Mouse (Mus musculus) liver, embryonic 11.5 days (tissue): Measurements from ENCODE around the gene Lpar6. TPM values are rescaled to one million over a fixed set of nuclear protein-coding genes. Genes with fewer than 3 reads are reported as not detected.

ENCODE experiments used
- ATAC-seq: fragments of 200-750 bp; cut with Nextera tagmentation; replicated peaks from 2 replicates; pipeline ENCODE4 v1.8.0; 2017; ENCODE audit warnings: moderate number of reproducible peaks, mild to moderate bottlenecking, moderate TSS enrichment, moderate library complexity; ENCODE audit not compliant: low FRiP score
- DNase-seq: peaks from one replicate; pipeline ENCODE4 v3.0.0-alpha.2; 2017; ENCODE audit warnings: low spot score
- H3K27ac ChIP-seq: fragments of 300-500 bp; sonication (generic); 2 replicates; pipeline ENCODE4 v1.5.1; 2014; ENCODE audit warnings: mild to moderate bottlenecking, low read depth, low read length, control low read depth
- H3K27me3 ChIP-seq: fragments of 300-500 bp; sonication (generic); replicated peaks from 2 replicates; pipeline ENCODE4 v1.6.1; 2014; ENCODE audit warnings: low read length, mixed read lengths; ENCODE audit not compliant: control insufficient read depth, insufficient read depth
- H3K36me3 ChIP-seq: fragments of 300-500 bp; sonication (generic); 2 replicates; pipeline ENCODE4 v1.6.1; 2014; ENCODE audit warnings: mild to moderate bottlenecking, low read length, moderate library complexity, mixed read lengths; ENCODE audit not compliant: control insufficient read depth, insufficient read depth
- H3K4me1 ChIP-seq: fragments of 300-500 bp; sonication (generic); replicated peaks from 2 replicates; pipeline ENCODE4 v1.6.1; 2014; ENCODE audit warnings: low read length, mixed read lengths; ENCODE audit not compliant: control insufficient read depth, insufficient read depth
- H3K4me2 ChIP-seq: fragments of 300-500 bp; sonication (generic); 2 replicates; pipeline ENCODE4 v1.6.1; 2014; ENCODE audit warnings: mild to moderate bottlenecking, control low read depth, moderate library complexity
- H3K4me3 ChIP-seq: fragments of 300-500 bp; sonication (generic); 2 replicates; pipeline ENCODE4 v1.5.1; 2014; ENCODE audit warnings: low read depth, low read length, control low read depth
- H3K9ac ChIP-seq: fragments of 300-500 bp; sonication (generic); 2 replicates; pipeline ENCODE4 v1.6.1; 2014; ENCODE audit warnings: low read depth, low read length, control low read depth
- H3K9me3 ChIP-seq: fragments of 300-500 bp; sonication (generic); 2 replicates; pipeline ENCODE4 v1.6.1; 2016; ENCODE audit warnings: low read length, inconsistent platforms, mixed read lengths; ENCODE audit not compliant: control insufficient read depth
- WGBS: fragments of 180-500 bp; shearing (Covaris S2); extraction: QIAGEN DNeasy Blood & Tissue Kit; methylation state at CpG from one replicate; pipeline ENCODE4 v1.1.7; 2014; 5-methylcytosine and 5-hydroxymethylcytosine counted together
- polyA plus RNA-seq: library from polyadenylated mRNA; unstranded; fragments of >200 nt; fragmentation: Nextera tagmentation; extraction: Ambion mirVana; gene quantifications from 2 replicates; pipeline ENCODE4 v1.2.1, GENCODE M21; 2014

Gene Lpar6
- polyA plus RNA-seq, 1 experiment from 2014 or later, result 9.3 TPM

GRCm38 (mm10) chr14:73226346-73226745 is 11.3 kb upstream of the Lpar6 start:
- no peak for ATAC-seq
- Histone ChIP-seq H3K27me3 (no peaks in the 10 kb centered on the region), H3K4me2 (no peak overlapping the region), H3K36me3 (no peaks in the 10 kb centered on the region), H3K9me3 (no peaks in the 10 kb centered on the region), H3K4me3 (no peak overlapping the region), H3K4me1 (no peaks in the 10 kb centered on the region; the same call in 1 of the 2 replicates), H3K27ac (no peak overlapping the region), H3K9ac (no peak overlapping the region)
- WGBS, result 67% methylated on average over 3 of the region's 3 CpGs
- DNase-seq, result no peak

DNA sequence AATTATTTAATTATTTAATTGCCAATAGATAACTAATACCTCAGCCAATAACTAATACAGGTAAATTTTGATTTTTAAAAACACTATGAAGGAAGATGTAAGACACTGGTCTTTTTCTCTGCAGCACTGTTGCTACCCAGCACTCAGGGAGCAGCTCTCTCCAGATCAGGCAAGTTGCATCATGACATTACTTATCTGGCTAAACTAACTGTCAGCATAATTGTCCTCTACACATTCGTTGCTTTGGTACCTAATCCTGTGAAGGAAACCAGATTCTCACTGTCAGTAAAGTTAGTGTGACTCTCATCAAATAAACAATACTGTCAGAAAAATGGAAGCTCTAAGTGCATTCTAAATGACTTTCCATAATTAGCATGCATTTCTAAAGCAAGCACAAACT is 10.8 kb upstream of the Lpar6 start:
- Histone ChIP-seq H3K27ac (no peak overlapping the region), H3K4me3 (no peak overlapping the region), H3K9ac (no peak overlapping the region), H3K36me3 (no peaks in the 10 kb centered on the region), H3K4me2 (no peak overlapping the region), H3K27me3 (no peaks in the 10 kb centered on the region), H3K4me1 (no peaks in the 10 kb centered on the region; the same call in 1 of the 2 replicates), H3K9me3 (no peaks in the 10 kb centered on the region)
- 12% methylated on average over 1 of the region's 1 CpGs for WGBS
- DNase-seq, result no peak
- no peak for ATAC-seq

GRCm38 (mm10) chr14:73231286-73231982 is 6.3 kb upstream of the Lpar6 start:
- Histone ChIP-seq H3K9ac (no peak overlapping the region), H3K36me3 (no peaks in the 10 kb centered on the region), H3K4me3 (no peak overlapping the region), H3K27me3 (no peaks in the 10 kb centered on the region), H3K27ac (no peak overlapping the region), H3K9me3 (no peaks in the 10 kb centered on the region), H3K4me2 (no peak overlapping the region), H3K4me1 (peaks cover 13% of the 10 kb centered on the region)
- ATAC-seq, result no peak
- WGBS, result 59% methylated on average over 5 of the region's 5 CpGs
- DNase-seq, result no peak

DNA sequence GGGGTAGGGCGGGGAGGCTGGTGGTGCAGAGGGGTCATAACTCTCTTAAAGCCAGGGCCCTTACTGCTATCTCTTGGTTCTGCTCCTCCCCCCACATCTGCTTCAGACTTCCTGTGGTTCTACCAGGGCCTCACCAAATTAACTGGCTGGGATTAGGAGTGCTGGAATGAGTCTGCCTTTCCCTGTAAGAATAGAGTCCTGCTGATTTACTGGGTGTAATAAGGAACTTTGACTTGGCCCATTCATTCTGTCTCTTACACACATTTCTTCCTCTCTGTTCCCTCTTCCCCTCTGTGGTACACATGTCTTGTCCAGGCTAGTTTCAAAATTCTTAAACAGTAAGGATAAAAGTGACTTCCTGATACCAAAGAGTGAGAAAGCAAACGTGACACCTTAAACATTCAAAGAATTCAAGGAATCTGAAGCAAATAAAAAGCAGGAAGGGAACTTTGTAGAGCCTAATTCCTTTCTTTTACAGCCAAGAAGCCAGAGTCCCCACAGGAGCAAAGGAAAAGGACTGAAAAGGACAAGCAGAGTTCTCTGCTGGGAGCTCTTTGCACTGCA is 3.1 kb upstream of the Lpar6 start:
- Histone ChIP-seq H3K36me3 (no peaks in the 10 kb centered on the region), H3K9me3 (no peaks in the 10 kb centered on the region), H3K27me3 (no peaks in the 10 kb centered on the region), H3K27ac (peak overlapping the region; percentile 28; the same call in 1 of the 2 replicates), H3K4me2 (peak overlapping the region; percentile 16), H3K4me1 (peaks cover 13% of the 10 kb centered on the region), H3K4me3 (no peak overlapping the region), H3K9ac (no peak overlapping the region)
- ATAC-seq (peak; percentile 33; the same call in 1 of the 2 replicates), DNase-seq (no peak)
- 7% methylated on average over 2 of the region's 2 CpGs for WGBS

DNA sequence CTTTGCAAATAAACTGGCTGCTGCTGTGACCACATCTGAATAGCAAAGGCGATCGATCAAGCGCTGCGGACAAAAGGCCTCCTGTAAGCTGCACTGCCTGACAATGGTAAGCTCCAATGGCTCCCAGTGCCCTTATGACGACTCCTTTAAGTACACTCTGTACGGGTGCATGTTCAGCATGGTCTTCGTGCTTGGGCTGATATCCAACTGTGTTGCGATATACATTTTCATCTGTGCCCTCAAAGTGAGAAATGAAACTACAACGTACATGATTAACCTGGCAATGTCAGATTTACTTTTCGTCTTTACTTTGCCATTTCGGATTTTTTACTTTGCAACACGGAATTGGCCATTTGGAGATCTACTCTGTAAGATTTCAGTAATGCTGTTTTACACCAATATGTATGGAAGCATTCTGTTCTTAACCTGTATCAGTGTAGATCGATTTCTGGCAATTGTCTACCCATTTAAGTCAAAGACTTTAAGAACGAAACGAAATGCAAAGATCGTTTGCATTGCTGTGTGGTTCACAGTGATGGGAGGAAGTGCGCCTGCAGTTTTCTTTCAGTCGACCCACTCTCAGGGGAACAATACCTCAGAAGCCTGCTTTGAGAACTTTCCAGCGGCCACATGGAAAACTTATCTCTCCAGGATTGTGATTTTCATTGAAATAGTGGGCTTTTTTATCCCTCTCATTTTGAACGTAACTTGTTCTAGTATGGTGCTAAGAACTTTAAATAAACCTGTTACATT is 979 bp downstream of the Lpar6 start:
- Histone ChIP-seq H3K4me2 (peak overlapping the region; percentile 68), H3K4me1 (peaks cover 13% of the 10 kb centered on the region), H3K27me3 (no peaks in the 10 kb centered on the region), H3K9ac (peak overlapping the region; percentile 72), H3K27ac (peak overlapping the region; percentile 85), H3K4me3 (peak overlapping the region; percentile 57), H3K36me3 (no peaks in the 10 kb centered on the region), H3K9me3 (no peaks in the 10 kb centered on the region)
- under 1% methylated on average over 20 of the region's 20 CpGs for WGBS
- ATAC-seq (peak; percentile 77), DNase-seq (peak; percentile 56)

DNA sequence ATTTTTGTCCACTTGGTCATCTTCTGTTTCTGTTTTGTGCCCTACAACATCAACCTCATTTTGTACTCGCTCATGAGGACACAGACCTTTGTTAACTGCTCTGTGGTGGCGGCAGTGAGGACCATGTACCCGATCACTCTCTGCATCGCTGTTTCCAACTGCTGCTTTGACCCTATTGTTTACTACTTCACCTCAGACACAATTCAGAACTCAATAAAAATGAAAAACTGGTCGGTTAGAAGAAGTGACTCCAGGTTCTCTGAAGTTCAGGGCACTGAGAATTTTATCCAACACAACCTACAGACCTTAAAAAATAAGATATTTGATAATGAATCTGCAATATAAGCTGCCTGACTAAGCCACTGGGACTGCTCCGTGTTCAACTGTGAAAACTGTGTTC is 1.6 kb downstream of the Lpar6 start:
- 1% methylated on average over 6 of the region's 6 CpGs for WGBS
- peak overlapping the region; percentile 72 for H3K9ac ChIP-seq
- ATAC-seq, result no peak; the same call in 1 of the 2 replicates
- H3K4me3 ChIP-seq, result peak overlapping the region; percentile 57
- H3K4me1 ChIP-seq, result peaks cover 11% of the 10 kb centered on the region
- peak overlapping the region; percentile 85 for H3K27ac ChIP-seq
- H3K36me3 ChIP-seq, result no peaks in the 10 kb centered on the region
- no peaks in the 10 kb centered on the region for H3K9me3 ChIP-seq
- H3K4me2 ChIP-seq, result peak overlapping the region; percentile 68
- H3K27me3 ChIP-seq, result no peaks in the 10 kb centered on the region
- peak; percentile 37 for DNase-seq

- no peak overlapping the region for H3K4me3 ChIP-seq
- H3K4me1 ChIP-seq, result peaks cover 5% of the 10 kb centered on the region
- ATAC-seq (no peak), DNase-seq (no peak)
- H3K9me3 ChIP-seq, result no peaks in the 10 kb centered on the region
- 49% methylated on average over 3 of the region's 3 CpGs for WGBS
- no peak overlapping the region for H3K27ac ChIP-seq
- no peak overlapping the region for H3K9ac ChIP-seq
- H3K36me3 ChIP-seq, result no peaks in the 10 kb centered on the region
- no peak overlapping the region for H3K4me2 ChIP-seq
- no peaks in the 10 kb centered on the region for H3K27me3 ChIP-seq
These were observed 2.2 kb downstream of the Lpar6 start for GRCm38 (mm10) chr14:73239857-73240256.

DNA sequence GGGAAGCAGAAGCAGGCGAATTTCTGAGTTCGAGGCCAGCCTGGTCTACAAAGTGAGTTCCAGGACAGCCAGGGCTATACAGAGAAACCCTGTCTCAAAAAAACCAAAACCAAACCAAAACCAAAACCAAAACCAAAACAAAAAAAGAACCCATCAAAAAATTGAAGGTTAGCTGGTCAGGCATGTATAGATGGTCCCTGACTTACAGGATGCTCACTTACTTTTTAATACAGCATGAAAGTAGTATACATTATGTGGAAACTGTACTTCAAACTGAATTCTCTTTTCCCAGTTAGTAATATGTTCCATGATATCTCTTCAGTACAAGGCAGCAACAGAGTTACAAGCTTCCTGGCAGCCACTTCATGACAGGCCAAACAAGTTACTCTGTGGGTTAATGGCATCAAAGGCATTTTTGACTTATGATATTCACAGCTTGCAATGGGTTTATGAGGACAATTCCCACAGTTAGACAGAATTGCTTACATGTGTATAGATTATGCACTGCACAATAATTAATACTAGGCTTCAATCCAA is 6.4 kb downstream of the Lpar6 start:
- no peak overlapping the region for H3K9ac ChIP-seq
- ATAC-seq (no peak), DNase-seq (no peak)
- 91% methylated on average over 2 of the region's 2 CpGs for WGBS
- H3K4me2 ChIP-seq, result no peak overlapping the region
- no peaks in the 10 kb centered on the region for H3K4me1 ChIP-seq
- no peaks in the 10 kb centered on the region for H3K36me3 ChIP-seq
- H3K9me3 ChIP-seq, result no peaks in the 10 kb centered on the region
- no peaks in the 10 kb centered on the region for H3K27me3 ChIP-seq
- no peak overlapping the region for H3K27ac ChIP-seq
- no peak overlapping the region for H3K4me3 ChIP-seq
